Mouse (Mus musculus) MEL (cell line): ENCODE results near the gene Hddc2. TPM values are rescaled to one million over a fixed set of nuclear protein-coding genes. Genes with fewer than 3 reads are reported as not detected.

Source experiments
- DNase-seq: peaks from one replicate; pipeline ENCODE4 v3.0.0; 2011; ENCODE audit warnings: low read depth, low spot score
- H3K27ac ChIP-seq: 2 replicates; pipeline ENCODE4 v1.5.1; 2012; ENCODE audit warnings: low read depth, mild to moderate bottlenecking, control low read depth, low read length, moderate library complexity; ENCODE audit not compliant: control insufficient read depth
- H3K27me3 ChIP-seq, 2 experiments: fragments of 150-350 bp in 1 of 2; sonication (generic) in 1 of 2; 2 replicates each; pipeline ENCODE4 v1.6.1; 2012; ENCODE audit warnings: low read length in 2 of 2, mild to moderate bottlenecking in 2 of 2, improper control_type of control experiment in 1 of 2, moderate library complexity in 1 of 2; ENCODE audit not compliant: insufficient read depth in 2 of 2, control insufficient read depth in 1 of 2
- H3K36me3 ChIP-seq, 2 experiments: 2 replicates each; pipeline ENCODE4 v1.6.1; 2012 to 2014; ENCODE audit warnings: low read length in 2 of 2, improper control_type of control experiment in 1 of 2, inconsistent platforms in 1 of 2, mild to moderate bottlenecking in 1 of 2; ENCODE audit not compliant: insufficient read depth in 2 of 2, control insufficient read depth in 1 of 2
- H3K4me1 ChIP-seq, 2 experiments: fragments of 150-350 bp in 1 of 2; sonication (generic) in 1 of 2; 2 replicates each; pipeline ENCODE4 v1.6.1; 2012; ENCODE audit warnings: low read length in 2 of 2, improper control_type of control experiment in 1 of 2, mild to moderate bottlenecking in 1 of 2; ENCODE audit not compliant: insufficient read depth in 2 of 2, control insufficient read depth in 1 of 2
- H3K4me3 ChIP-seq, 2 experiments: fragments of 150-350 bp in 1 of 2; sonication (generic) in 1 of 2; 2 replicates each; pipeline ENCODE4 v1.5.1; 2012; ENCODE audit warnings: low read depth in 2 of 2, low read length in 2 of 2, mild to moderate bottlenecking in 2 of 2, moderate library complexity in 2 of 2, control low read depth in 1 of 2, improper control_type of control experiment in 1 of 2; ENCODE audit not compliant: control insufficient read depth in 1 of 2, insufficient read depth in 1 of 2
- H3K79me2 ChIP-seq: 2 replicates; pipeline ENCODE4 v1.6.1; 2012; ENCODE audit warnings: mild to moderate bottlenecking, low read length, moderate library complexity; ENCODE audit not compliant: control insufficient read depth, poor library complexity, insufficient read depth
- H3K9ac ChIP-seq: 2 replicates; pipeline ENCODE4 v1.6.1; 2012; ENCODE audit warnings: low read depth, mild to moderate bottlenecking, control low read depth, low read length, moderate library complexity; ENCODE audit not compliant: control insufficient read depth, poor library complexity, severe bottlenecking
- H3K9me3 ChIP-seq: fragments of 150-350 bp; sonication (generic); replicated peaks from 2 replicates; pipeline ENCODE4 v1.6.1; 2012; ENCODE audit warnings: mild to moderate bottlenecking, low read length, improper control_type of control experiment, moderate library complexity; ENCODE audit not compliant: insufficient read depth
- CHD1 ChIP-seq: IDR thresholded peaks from 2 replicates; pipeline ENCODE4 v1.6.1; 2012; ENCODE audit warnings: low read depth, mild to moderate bottlenecking, inconsistent platforms, low read length, improper control_type of control experiment
- CHD2 ChIP-seq: IDR thresholded peaks from 2 replicates; pipeline ENCODE4 v1.6.1; 2011; ENCODE audit warnings: low read length, improper control_type of control experiment
- CTCF ChIP-seq, 3 experiments: IDR thresholded peaks in 2 of 3; conservative IDR thresholded peaks in 1 of 3; 2 replicates each; pipeline ENCODE4 v1.5.1; 2011 to 2012; ENCODE audit warnings: low read length in 3 of 3, low read depth in 2 of 3, mild to moderate bottlenecking in 2 of 3, improper control_type of control experiment in 1 of 3, inconsistent platforms in 1 of 3, mixed read lengths in 1 of 3, moderate library complexity in 1 of 3; ENCODE audit not compliant: control insufficient read depth in 1 of 3, insufficient read depth in 1 of 3, poor library complexity in 1 of 3, severe bottlenecking in 1 of 3
- E2F4 ChIP-seq: IDR thresholded peaks from 2 replicates; pipeline ENCODE4 v1.6.1; 2011; ENCODE audit warnings: low read depth, low read length, improper control_type of control experiment, borderline replicate concordance
- ELF1 ChIP-seq: IDR thresholded peaks from 2 replicates; pipeline ENCODE4 v1.6.1; 2014; ENCODE audit warnings: low read depth, mild to moderate bottlenecking, inconsistent platforms, low read length, improper control_type of control experiment, moderate library complexity
- EP300 ChIP-seq, 2 experiments: IDR thresholded peaks; 2 replicates each; pipeline ENCODE4 v1.6.1; 2011; ENCODE audit warnings: improper control_type of control experiment in 2 of 2, low read length in 2 of 2, low read depth in 1 of 2, mild to moderate bottlenecking in 1 of 2
- GABPA ChIP-seq: IDR thresholded peaks from 2 replicates; pipeline ENCODE4 v1.6.1; 2012; ENCODE audit warnings: low read depth, mild to moderate bottlenecking, inconsistent platforms, low read length, improper control_type of control experiment, moderate library complexity
- JUND ChIP-seq: IDR thresholded peaks from 2 replicates; pipeline ENCODE4 v1.6.1; 2011; ENCODE audit warnings: low read depth, mild to moderate bottlenecking, improper control_type of control experiment, low read length
- KAT2A ChIP-seq: conservative IDR thresholded peaks from 2 replicates; pipeline ENCODE4 v1.6.1; 2012; ENCODE audit warnings: low read depth, low read length, improper control_type of control experiment, inconsistent platforms
- MAFK ChIP-seq: IDR thresholded peaks from 2 replicates; pipeline ENCODE4 v1.6.1; 2011; ENCODE audit warnings: low read depth, mild to moderate bottlenecking, low read length, improper control_type of control experiment, borderline replicate concordance
- MYB ChIP-seq: IDR thresholded peaks from 2 replicates; pipeline ENCODE4 v1.6.1; 2011; ENCODE audit warnings: mild to moderate bottlenecking, low read depth, low read length, improper control_type of control experiment
- NELFE ChIP-seq: IDR thresholded peaks from 2 replicates; pipeline ENCODE4 v1.6.1; 2011; ENCODE audit warnings: low read depth, low read length, improper control_type of control experiment
- NRF1 ChIP-seq: IDR thresholded peaks from 2 replicates; pipeline ENCODE4 v1.6.1; 2014; ENCODE audit warnings: low read depth, mild to moderate bottlenecking, inconsistent platforms, low read length, improper control_type of control experiment, moderate library complexity; ENCODE audit not compliant: poor library complexity, insufficient read depth, severe bottlenecking
- POLR2A ChIP-seq, 2 experiments: IDR thresholded peaks; 2 replicates each; pipeline ENCODE4 v1.6.1; 2011 to 2012; ENCODE audit warnings: low read length in 2 of 2, mild to moderate bottlenecking in 2 of 2, control low read depth in 1 of 2, improper control_type of control experiment in 1 of 2, low read depth in 1 of 2, moderate library complexity in 1 of 2; ENCODE audit not compliant: control insufficient read depth in 1 of 2, insufficient read depth in 1 of 2, poor library complexity in 1 of 2
- POLR2AphosphoS2 ChIP-seq: IDR thresholded peaks from 2 replicates; pipeline ENCODE4 v1.6.1; 2011; ENCODE audit warnings: low read length, improper control_type of control experiment
- RAD21 ChIP-seq: IDR thresholded peaks from 2 replicates; pipeline ENCODE4 v1.6.1; 2011; ENCODE audit warnings: mild to moderate bottlenecking, low read depth, low read length, improper control_type of control experiment
- RCOR1 ChIP-seq: IDR thresholded peaks from 2 replicates; pipeline ENCODE4 v1.6.1; 2012; ENCODE audit warnings: low read depth, mild to moderate bottlenecking, inconsistent platforms, low read length, improper control_type of control experiment
- SIN3A ChIP-seq: IDR thresholded peaks from 2 replicates; pipeline ENCODE4 v1.6.1; 2012; ENCODE audit warnings: low read length, improper control_type of control experiment, inconsistent platforms
- SMC3 ChIP-seq: IDR thresholded peaks from 2 replicates; pipeline ENCODE4 v1.6.1; 2011; ENCODE audit warnings: low read depth, low read length, improper control_type of control experiment
- TAL1 ChIP-seq: IDR thresholded peaks from 2 replicates; pipeline ENCODE4 v1.6.1; 2012; ENCODE audit warnings: mild to moderate bottlenecking, inconsistent platforms, low read length, moderate library complexity, mixed read lengths
- TBP ChIP-seq: IDR thresholded peaks from 2 replicates; pipeline ENCODE4 v1.8.0; 2011; ENCODE audit warnings: low read depth, low read length, improper control_type of control experiment
- UBTF ChIP-seq: IDR thresholded peaks from 2 replicates; pipeline ENCODE4 v1.6.1; 2012; ENCODE audit warnings: low read depth, mild to moderate bottlenecking, inconsistent platforms, low read length, improper control_type of control experiment, moderate library complexity, borderline replicate concordance; ENCODE audit not compliant: insufficient read depth
- USF2 ChIP-seq, 2 experiments: IDR thresholded peaks; 2 replicates each; pipeline ENCODE4 v1.6.1; 2011 to 2012; ENCODE audit warnings: improper control_type of control experiment in 2 of 2, low read length in 2 of 2, borderline replicate concordance in 1 of 2, inconsistent platforms in 1 of 2, low read depth in 1 of 2, mild to moderate bottlenecking in 1 of 2; ENCODE audit not compliant: insufficient read depth in 1 of 2
- ZC3H11A ChIP-seq: IDR thresholded peaks from 2 replicates; pipeline ENCODE4 v1.6.1; 2012; ENCODE audit warnings: low read depth, mild to moderate bottlenecking, inconsistent platforms, low read length, improper control_type of control experiment
- ZKSCAN1 ChIP-seq: IDR thresholded peaks from 2 replicates; pipeline ENCODE4 v1.6.1; 2012; ENCODE audit warnings: low read depth, mild to moderate bottlenecking, inconsistent platforms, low read length, improper control_type of control experiment, moderate library complexity
- ZMIZ1 ChIP-seq: IDR thresholded peaks from 2 replicates; pipeline ENCODE4 v1.6.1; 2012; ENCODE audit warnings: low read depth, mild to moderate bottlenecking, inconsistent platforms, low read length, improper control_type of control experiment, moderate library complexity
- ZNF384 ChIP-seq: IDR thresholded peaks from 2 replicates; pipeline ENCODE4 v1.6.1; 2012; ENCODE audit warnings: low read depth, mild to moderate bottlenecking, inconsistent platforms, low read length, improper control_type of control experiment
- polyA plus RNA-seq, 2 experiments: library from polyadenylated mRNA; stranded (reverse) in 1 of 2; unstranded in 1 of 2; fragments of >175 nt in 1 of 2; fragments of >200 nt in 1 of 2; gene quantifications; 2 replicates each; pipeline versions ENCODE4 v1.2.1 to v1.2.4; 2012; ENCODE audit warnings: low replicate concordance in 2 of 2, low read depth in 1 of 2; ENCODE audit not compliant: insufficient read length in 2 of 2, insufficient read depth in 1 of 2, missing spikeins in 1 of 2
- total RNA-seq: library from RNA; depleted of rRNA; stranded (reverse); fragments of 300-350 nt; gene quantifications from 2 replicates; pipeline ENCODE4 v1.2.3, GENCODE M21; 2012

Hddc2 gene
- total and polyA plus RNA-seq, 3 experiments, result 40.5 to 41.0 TPM; not detected in 1

DNA sequence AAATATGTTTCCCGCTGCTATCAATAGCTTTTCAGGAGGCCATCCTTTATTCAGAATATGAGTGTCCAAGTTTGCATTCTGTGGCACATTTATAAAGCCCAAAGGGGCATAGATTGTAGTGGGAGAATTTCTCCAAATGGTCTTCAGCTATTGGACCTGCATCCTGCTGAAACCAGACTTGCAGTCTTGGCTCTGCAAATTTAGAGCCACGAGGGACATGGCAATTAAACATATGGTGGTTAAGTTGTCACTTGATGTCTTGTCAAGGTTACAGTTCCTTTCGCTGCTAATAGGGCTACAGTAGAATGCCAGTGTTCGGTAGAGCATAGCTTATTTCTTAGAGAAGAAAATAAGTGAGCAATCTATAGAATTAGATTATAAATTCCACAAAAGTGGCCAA lies 16.1 kb upstream of the Hddc2 start:
- Histone ChIP-seq H3K27me3 (no peaks in the 10 kb centered on the region), H3K36me3 (no peaks in the 10 kb centered on the region), H3K9me3 (no peaks in the 10 kb centered on the region), H3K27ac (no peak overlapping the region), H3K4me1 (no peaks in the 10 kb centered on the region), H3K4me3 (no peak overlapping the region), H3K9ac (no peak overlapping the region), H3K79me2 (no peaks in the 10 kb centered on the region)
- DNase-seq, result no peak
- TF ChIP-seq TBP, result no peak
- no peak for TF ChIP-seq GABPA
- TF ChIP-seq EP300 (IDR thresholded peaks at IDR 0.05; ENCODE audit: low read depth in 1 of 2, low read length in 2 of 2), result no peak
- TF ChIP-seq NRF1, result no peak
- no peak for TF ChIP-seq E2F4
- TF ChIP-seq UBTF, result no peak
- TF ChIP-seq TAL1, result no peak
- TF ChIP-seq KAT2A, result no peak
- no peak for TF ChIP-seq POLR2A (IDR thresholded peaks at IDR 0.05; ENCODE audit: control insufficient read depth in 1 of 2, insufficient read depth in 1 of 2, low read depth in 1 of 2, low read length in 2 of 2, poor library complexity in 1 of 2)
- TF ChIP-seq RAD21, result no peak
- TF ChIP-seq MAFK, result no peak
- no peak for TF ChIP-seq ZMIZ1
- no peak for TF ChIP-seq CHD1
- TF ChIP-seq RCOR1, result no peak
- no peak for TF ChIP-seq ZC3H11A
- no peak for TF ChIP-seq USF2 (IDR thresholded peaks at IDR 0.05; ENCODE audit: borderline replicate concordance in 1 of 2, insufficient read depth in 1 of 2, low read depth in 1 of 2, low read length in 2 of 2)

DNA sequence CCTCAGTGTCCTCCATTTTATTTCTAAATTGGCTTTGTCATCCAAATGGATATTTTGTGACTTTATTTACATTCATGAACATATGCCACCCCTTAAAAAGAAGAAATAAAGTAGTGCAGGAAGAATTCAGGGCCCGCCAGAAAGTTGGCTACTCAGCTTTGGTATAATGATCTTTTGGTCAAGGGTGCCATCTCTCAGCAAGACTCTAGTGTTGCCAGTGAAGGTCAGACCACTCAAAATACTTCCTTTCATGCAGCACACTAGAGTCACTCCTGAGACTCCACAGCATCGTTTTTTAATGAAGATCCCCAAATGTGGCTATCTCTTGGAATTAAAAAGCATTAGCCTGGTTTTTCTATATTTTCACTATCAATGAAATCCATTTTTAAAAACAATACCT lies 14.9 kb upstream of the Hddc2 start:
- Histone ChIP-seq H3K27me3 (peaks cover 0 to 3% of the 10 kb centered on the region in 2 experiments; a peak in 1 of 4 replicates), H3K9me3 (no peaks in the 10 kb centered on the region)

More for the DNA sequence above, 14.9 kb upstream of the Hddc2 start:
- Histone ChIP-seq H3K36me3 (no peaks in the 10 kb centered on the region), H3K79me2 (no peaks in the 10 kb centered on the region), H3K4me3 (no peak overlapping the region), H3K27ac (no peak overlapping the region), H3K9ac (no peak overlapping the region), H3K4me1 (no peaks in the 10 kb centered on the region)
- DNase-seq, result no peak
- TF ChIP-seq CTCF (IDR thresholded peaks at IDR 0.05 in 2 of 3, conservative IDR thresholded peaks at IDR 0.05 in 1 of 3; ENCODE audit: control insufficient read depth in 1 of 3, insufficient read depth in 1 of 3, low read depth in 2 of 3, low read length in 3 of 3, poor library complexity in 1 of 3, severe bottlenecking in 1 of 3) (no peak), CHD2 (no peak), JUND (no peak), POLR2A (IDR thresholded peaks at IDR 0.05; ENCODE audit: control insufficient read depth in 1 of 2, insufficient read depth in 1 of 2, low read depth in 1 of 2, low read length in 2 of 2, poor library complexity in 1 of 2) (no peak), RAD21 (no peak), MYB (no peak), EP300 (IDR thresholded peaks at IDR 0.05; ENCODE audit: low read depth in 1 of 2, low read length in 2 of 2) (no peak), ZKSCAN1 (no peak), SIN3A (no peak), GABPA (no peak), SMC3 (no peak), NELFE (no peak), CHD1 (no peak), POLR2AphosphoS2 (no peak), ZNF384 (no peak), TBP (no peak), ELF1 (no peak), TAL1 (no peak), NRF1 (no peak)
